Mouse (Mus musculus): Measurements from ENCODE around the gene Rnf43.

The Rnf43 gene

DNA sequence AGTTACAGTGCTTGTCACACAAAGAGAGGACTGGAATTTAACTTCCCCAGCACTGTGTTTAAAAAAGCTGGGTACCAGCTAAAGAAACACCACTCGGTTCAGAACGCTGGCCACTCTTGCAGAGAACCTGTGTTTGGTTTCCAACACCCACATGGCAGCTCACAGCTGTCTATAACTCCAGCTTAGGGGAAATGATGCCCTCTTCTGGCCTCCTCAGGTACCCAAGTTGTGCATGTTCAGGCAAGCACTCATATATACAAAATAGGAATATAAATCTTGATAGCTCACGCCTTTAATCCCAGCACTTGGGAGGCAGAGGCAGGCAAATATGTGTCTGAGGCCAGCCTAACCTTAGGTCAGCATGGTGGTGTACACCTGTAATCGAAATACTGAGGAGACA, 53.5 kb downstream of the Rnf43 start:
- DNase-seq, result no peak

DNA sequence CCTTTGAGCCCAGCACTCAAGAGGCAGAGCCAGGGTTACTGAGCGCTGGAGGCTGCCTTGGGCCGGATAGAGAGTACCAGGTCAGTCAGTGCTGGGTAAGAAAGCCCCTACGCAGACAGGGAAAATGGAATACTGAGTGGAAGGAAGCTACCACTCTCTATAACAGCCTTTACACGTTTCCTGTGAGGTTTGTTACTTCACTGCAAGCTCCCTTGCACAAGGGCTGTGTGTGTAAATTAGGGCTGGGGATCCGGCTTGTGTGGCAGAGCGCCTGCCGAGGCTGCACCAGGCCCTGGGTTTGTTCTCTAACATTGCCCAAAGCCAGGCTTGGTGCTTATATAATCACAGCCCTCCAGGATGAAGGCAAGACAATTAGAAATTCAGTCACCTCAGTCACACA, 57.0 kb downstream of the Rnf43 start:
- no peak for DNase-seq

DNA sequence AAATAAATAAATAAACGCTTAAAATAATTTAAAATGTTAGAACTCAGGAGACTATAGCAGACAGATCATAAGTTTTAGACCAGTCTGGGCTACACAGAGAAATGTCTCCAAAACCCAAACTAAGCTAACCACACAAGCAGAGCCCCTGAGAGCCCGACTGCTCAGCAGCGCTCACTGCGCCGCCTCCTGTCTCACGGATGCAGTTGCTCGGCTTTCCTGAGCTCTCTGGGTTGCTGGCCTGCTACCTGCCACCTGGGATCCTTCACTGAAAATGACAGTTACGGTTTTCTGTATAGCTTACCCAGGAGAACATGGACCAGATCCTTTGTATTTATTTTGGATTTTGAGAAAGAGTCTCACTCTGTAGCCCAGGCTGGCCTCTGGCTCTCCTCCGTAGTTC, 57.8 kb downstream of the Rnf43 start:
- DNase-seq, result no peak

DNA sequence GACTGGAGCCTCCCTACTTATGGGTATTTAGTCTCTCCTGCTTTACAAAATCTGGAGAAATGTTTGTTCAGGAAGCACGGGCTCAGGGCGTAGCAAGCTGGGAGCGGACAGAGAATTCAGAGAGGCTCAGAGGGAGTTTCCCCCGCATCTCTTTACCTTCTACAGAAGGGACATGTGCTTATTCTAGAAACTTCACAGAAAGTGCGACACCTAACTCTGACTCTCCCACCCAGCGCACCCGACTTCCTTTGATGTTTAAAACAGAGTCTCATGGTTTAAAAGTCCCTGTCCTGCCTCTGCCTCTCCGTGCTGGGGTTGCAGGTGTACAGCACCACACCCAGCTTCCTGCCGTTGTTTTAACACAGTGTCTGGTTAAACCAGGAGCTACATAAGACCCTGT, 58.3 kb downstream of the Rnf43 start:
- DNase-seq, result peak; percentile 39

DNA sequence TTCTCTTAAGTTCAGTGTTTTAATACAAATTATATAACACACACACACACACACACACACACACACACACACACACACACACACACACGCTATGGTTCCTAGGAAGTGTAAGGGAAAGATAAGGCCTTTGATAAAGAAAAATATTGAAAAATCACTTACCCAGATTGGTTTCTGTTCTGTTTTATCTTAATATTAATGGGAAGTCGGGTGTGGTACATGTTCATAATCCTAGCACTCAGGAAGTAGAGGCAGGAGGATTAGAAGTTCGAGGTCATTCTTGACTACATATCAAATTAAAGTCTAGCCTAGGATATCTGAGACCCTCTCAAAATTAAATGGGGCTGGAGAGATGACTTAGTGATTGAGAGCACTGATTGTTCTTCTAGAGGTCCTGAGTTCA, 59.6 kb downstream of the Rnf43 start:
- DNase-seq, result no peak

DNA sequence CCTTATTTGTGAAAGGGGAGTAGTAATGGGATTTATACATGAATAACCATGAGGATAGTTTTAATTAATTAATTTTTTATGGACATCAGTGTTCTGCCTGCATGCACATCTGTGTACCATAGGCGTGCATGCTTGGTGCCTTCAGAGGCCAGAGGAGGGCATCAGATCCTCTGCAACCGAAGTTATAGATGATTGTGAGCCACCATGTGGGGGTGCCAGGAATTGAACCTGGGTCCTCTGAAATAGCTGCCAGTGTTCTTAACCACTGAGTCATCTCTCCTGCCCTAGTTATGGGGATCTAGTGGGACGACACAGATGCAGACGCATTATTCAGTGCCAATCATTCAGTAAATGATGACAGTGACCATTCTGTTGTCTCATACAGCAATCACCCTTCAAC, 60.4 kb downstream of the Rnf43 start:
- DNase-seq, result no peak

DNA sequence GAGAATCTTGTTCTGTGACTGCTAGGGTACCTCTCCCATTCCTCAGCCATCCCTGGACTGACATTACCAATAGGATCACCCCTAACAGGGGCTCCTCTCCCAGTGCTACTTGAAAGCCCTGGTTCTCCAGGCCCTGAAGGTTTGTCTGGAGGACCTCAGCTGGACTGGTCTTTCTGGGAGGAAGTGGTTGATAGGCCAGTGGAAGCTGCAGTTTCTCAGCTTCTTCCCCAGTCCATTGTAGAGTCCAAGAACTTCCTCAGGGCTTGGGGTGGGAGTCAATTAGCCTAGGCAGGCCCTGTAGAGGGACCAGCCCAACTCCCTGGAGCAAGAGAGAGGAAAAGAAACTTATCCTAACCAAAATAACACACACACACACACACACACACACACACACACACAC, 63.0 kb downstream of the Rnf43 start:
- no peak for DNase-seq

DNA sequence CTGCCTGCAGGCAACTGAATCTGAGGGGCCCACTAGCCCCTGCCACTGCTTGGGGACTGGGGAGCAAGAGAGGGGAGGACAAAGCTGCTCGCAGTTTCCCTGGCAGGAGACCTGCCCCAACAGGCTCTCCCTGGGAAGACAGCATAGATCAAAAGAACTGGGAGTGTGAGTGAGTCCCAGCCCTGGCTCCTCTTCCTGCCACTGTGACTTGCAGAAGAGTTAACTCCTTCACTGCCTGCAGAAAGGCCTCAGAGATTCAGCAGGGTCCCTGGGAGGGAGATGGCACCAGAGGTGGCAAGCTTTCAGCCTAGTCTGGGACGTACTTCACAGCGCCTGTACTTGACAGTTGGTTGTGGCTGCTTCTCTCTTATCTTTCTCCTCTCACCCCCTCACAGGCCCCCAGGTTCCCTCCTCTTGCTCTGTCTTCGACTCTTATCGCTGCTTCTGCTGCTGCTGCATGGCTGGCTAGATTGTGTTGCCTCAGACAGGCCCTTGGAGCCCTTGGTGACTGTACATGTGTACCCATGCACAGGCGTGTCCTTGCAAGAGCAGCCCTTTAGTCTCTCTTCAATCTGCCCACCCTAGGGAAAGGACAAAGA, 63.5 kb downstream of the Rnf43 start:
- no peak for DNase-seq

DNA sequence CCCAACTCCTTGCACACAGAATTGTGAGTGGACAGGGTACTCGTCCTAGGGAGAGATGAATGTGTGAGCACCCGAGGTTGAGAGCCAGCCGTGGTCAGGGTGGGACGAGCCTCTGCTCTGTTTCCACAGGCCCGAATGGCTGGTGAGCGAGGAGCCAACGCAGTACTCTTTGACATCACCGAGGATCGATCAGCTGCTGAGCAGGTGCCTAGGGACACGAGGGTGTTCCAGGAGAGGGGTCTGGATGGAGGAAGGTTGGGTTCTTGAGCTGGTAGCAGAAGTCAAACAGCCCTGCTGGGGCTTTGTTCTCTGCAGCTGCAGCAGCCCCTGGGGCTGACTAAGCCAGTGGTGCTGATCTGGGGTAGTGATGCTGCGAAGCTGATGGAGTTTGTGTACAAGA, 64.5 kb downstream of the Rnf43 start:
- DNase-seq, result no peak

DNA sequence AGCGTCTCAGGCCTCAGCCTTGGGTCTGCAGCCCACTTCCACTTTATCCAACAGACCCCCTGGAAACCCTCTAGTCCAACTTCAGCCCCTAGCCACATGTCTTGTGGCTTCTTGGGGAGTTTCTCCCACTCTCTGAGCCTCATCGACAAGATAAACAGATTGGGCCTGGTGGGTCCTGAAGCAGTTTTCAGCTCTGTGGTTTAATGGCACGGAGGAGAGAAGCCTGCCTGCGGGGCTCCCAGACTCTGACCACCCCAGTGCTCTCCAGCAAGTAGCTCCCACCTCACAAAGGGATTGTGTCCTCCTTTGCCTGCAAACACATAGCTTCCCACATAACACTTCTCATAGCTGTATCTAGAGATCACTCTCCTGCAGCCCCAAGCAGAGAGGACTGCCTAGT, 64.9 kb downstream of the Rnf43 start:
- no peak for DNase-seq

DNA sequence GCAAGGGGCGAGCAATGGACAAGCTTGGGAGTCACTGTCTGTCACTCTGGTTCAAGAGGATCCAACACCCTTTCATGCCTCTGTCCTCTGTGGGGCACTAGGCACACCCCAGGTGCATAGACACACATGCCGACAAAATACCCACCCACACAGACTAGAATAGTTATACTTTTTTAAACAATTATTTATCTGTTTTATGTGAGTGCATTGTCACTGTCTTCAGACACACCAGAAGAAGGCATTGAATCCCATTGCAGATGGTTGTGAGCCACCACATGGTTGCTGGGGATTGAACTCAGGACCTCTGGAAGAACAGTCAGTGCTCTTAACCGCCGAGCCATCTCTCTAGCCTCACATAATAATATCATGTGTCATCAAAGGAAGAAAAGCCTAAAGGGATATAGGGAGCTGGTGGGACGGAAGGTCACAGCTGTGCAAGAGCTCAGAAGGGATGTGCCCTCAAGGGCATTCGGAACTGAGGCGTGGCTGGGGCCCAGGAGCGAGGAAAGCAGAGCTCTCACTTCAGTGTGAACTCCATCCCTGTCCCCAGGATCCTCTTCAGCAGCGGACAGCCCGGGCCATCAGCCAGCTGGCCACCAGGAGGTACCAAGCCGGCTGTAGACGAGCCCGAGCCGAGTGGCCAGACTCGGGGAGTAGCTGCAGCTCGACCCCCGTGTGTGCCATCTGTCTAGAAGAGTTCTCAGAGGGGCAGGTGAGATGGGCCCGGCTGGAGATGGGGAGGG, 66.5 kb downstream of the Rnf43 start:
- DNase-seq, result no peak

DNA sequence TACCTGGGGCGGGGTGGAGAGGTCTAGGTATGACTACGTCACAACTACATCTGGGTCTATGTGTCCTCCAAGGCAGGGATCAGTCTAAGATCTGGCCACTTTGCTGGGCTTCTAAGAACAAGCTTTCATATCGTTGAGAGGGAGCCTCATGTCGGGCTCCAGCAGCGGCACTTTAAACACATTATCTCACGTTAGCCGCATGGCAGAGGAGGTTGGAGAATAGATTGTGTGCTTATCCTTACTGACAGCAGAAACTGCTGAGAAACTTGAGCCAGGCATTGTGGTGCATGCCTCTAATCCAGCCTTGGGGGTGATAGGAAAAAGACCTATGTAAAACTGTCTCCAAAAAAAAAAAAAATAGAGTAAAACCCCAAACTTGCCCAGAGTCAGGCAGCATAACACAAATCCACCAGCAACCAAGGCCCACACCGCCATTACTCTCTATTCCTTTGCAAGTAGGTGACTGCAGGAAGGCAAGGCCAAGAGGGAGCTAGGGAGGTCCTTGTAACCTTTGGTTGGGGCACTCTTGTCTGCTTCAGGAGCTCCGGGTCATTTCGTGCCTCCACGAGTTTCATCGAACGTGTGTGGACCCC, 67.2 kb downstream of the Rnf43 start:
- no peak for DNase-seq

DNA sequence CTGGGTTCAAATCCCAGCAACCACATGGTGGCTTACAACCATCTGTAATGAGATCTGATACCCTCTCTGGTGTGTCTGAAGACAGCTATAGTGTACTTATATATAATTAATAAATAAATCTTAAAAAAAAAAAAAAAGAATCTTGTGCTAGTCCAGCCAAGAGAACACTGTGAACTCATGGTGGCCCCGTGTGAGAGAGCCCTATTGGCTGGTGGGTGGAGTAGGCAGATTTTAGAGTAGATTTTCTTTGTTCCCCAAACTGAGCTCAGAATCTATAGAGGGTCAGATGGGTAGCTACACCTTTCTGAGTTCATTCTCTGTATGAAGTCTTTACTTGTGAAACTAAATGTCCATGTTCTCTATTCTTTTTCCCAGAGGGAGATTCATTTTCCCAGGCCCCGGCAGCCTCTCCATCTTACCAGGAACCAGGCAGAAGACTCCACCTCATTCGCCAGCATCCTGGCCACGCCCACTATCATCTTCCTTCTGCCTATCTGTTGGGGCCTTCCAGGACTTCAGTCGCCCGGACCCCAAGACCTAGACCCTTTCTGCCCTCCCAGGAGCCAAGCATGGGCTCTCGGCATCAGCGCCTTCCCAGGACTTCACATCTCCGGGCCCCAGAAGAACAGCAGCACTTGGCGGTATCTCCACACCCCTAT, 68.3 kb downstream of the Rnf43 start:
- no peak for DNase-seq

DNA sequence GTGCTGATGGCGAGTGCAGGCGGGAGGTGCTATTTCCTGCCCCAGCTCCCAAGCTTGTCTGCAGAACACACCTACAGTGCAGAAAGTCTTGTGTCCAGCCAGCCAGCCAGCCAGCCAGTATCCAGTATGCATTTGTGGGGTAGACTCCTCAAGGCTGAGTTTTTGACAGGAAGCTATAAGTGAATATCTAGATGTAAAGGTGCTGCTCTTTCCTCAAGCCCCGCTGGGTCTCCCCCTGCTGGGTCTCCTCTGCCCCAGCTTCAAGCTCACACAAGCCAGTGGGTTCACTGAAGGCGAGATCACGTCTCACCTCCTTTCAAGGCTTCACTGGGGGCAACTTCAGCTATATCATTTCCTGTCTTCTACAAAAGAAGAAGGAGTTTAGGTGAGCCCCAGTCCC, 71.8 kb downstream of the Rnf43 start:
- DNase-seq, result no peak

DNA sequence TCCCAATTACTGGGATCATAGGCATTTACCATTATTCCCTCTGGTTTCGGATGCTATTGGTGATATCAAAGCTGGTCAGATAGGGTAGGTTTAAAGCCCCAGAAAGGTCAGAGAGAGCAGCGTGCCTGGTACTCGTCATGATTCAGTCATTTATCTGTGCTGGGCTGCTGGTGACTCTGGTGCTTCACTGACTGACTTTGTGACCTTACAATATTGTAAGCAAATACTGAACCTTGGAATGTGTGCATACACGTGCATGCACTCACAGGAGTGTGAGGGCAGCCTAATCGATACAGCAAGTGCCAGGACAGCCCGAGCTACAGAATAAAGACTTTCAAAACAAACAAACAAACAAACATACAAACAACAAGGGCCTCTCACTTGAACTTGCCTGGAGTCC, 73.2 kb downstream of the Rnf43 start:
- DNase-seq, result no peak

DNA sequence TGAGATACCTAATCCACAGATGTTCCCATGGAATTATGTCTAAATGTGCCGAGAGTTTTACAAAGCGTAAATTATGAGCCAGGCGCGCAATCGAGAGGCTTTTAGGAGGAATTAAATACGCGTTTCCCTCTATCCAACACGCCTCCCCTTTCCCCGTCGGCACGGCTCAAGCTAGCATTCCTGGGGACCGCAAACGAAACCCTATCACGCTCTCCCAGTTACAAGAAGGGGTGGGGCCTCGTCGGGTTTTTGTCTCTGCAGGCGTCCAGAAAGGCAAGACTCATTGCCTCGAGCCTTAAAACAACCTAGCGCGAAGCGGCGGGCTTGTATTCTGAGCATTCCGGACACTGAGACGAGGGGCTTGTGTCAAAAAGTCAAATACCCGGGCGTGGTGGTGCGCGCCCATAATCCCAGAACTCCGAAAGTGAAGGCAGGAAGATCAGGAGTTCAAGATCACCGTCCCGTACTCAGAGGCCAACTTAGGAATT, 74.2 kb downstream of the Rnf43 start:
- DNase-seq, result peak; percentile 79

DNA sequence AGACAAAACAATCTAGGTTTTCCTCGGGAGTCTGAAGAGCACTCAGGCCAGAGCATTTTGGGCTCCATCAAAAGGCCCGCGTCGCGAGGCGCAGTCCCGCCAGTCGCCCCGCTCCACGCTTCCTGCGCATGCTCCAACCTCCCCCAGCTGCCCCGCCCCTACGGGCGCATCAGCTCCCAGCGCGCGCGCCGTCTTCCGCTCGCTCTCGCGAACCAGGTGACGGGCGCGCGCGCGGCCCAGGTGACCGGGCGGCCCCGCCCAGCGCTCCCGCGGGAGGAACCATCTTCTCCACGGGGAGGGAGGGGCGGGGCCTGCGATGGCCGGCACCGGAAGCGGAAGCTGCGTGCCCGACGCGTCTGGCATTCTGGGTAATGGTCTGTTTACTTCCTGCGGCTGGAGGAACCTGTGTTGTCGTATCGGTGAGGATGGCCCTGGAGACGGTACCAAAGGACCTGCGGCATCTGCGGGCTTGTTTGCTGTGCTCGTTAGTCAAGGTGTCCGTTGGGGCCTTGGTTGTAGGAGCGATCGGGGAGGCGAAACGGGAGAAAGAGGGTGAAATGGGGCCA, 74.7 kb downstream of the Rnf43 start, which contains the start of gene Supt4a:
TSS of gene Supt4a (plus strand) at position 378 of the 566 bp plus-strand sequence.
- DNase-seq, result peak; percentile 95

DNA sequence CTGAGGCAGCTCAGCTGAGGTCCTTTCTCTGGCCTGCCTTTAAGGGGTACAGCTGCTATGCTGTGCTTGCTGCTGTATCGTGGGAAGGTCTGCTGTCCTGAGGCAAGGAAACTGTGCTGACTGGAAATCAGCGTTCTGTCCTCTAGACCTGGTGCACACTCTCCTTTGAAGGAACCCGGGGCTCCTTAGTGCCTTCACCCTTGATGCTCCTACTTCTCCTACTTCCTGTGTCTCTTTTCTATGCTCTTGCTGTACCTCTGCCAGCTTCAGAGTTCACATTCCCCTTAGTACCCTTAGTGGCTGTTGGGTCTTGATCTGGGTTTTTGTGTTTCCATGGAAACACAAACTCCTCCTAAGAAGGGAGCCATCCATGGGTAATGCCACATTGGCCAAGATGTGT, 81.2 kb downstream of the Rnf43 start:
- no peak for DNase-seq

DNA sequence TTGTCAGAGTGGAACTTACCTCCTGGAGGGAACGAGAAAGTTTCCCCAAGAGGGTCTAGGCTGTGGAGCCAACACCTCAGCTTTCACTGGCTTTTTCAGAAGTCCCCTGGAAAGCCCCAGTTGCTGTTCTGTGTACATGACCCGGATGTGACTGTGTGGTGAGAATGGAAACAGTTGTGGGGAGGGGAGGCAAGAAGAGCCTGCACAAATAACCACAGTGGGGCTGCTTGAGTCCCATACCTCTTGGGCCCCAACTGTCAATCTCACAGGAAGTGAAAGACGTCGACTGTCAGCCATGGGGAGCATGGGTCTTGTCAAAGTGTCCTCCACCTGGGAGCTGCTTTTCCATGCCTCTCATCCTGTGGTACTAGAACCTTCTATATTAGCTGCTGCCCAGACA, 82.4 kb downstream of the Rnf43 start:
- DNase-seq, result peak; percentile 50

DNA sequence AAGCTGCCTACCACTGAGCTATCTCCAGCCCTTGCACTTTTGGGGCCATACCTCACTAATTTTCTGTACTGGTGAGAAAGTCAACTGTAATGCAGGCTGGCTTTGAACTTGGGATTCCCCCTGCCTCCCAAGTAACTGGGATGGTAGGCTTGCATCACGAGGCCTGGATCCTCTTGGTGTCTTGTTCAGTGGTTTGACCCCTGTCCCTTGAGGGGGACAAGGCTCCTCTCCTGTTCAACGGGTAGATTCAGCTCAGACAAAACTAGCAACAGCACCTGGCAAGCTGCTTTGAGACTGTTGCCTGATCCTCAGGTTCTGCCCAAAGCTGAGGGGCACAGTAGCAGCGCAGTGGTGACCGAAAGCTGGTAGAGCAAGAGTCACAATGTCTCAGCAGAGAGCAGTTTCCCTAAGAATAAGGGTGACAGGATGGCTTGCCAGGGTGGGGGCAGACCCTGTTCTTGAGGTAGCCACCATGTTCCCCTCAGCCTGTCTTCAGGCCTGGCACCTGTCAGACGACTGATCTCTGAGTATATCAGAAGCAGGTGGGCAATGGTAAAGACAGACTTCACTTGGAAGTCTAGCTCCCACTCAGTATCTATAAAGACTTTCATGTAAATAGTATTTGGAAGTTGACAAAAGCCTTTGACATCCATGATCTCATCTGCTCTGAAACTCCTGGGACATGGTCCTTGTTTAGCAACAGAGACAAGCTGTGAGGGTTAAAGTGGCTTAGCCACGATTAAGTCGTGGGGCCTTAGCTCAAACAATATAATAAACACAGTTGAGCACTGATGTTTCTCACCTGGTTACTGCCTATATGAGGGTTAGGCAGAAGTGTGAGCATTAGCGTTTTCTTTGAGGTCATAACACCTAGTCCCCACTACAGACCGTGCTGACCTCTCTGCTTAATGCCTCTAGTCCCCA, 83.4 kb downstream of the Rnf43 start:
- DNase-seq, result no peak

DNA sequence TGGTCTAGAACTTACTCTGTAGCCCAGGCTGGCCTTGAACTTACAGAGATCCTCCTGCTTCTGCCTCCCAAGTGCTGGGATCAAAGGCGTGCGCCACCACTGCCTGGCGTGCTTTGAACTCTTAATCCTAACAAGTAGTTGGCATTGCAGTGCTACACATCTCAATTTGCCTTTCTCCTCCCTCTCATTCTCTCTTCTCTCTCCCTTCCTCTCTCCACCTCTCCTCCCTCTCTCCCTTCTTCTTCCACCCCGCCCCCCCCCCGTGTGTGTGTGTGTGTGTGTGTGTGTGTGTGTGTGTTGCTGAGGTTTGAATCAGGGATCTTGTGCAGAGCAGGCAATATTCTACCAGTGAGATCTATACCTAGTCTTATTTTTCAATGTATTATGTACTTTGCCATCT, 84.8 kb downstream of the Rnf43 start:
- DNase-seq, result no peak

DNA sequence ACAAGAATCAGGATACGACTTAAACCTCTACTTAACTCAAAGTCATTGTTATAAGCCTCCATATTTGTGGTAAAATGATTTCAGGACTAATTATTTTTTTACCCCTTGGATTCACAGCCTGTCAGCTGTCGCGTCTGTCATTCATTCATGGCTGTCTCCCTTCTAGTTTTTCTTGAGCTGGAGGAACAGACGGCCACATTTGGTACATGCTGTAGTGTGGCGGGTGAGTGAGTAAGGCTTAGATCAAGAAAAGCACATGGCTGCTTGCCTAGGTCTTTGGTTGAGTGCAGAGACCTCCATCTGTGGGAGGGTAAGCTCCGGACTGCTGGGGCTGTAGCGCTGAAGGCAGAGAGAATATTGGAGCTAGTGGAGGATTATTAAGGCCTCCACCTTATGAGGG, 85.2 kb downstream of the Rnf43 start:
- no peak for DNase-seq
